Mouse (Mus musculus): ENCODE measurements around the gene Tbc1d7. TPM values are rescaled to one million over a fixed set of nuclear protein-coding genes. Genes with fewer than 3 reads are reported as not detected.
A peak's percentile ranks its signal among the peaks of the same experiment; 100 is the strongest.

Tbc1d7 gene
- total and polyA plus RNA-seq, 2 experiments from 2014 or later, result 14.8 to 70.5 TPM

- DNase-seq (ENCODE audit: low spot score), result no peak
- peaks cover 13% of the 10 kb centered on the region for H3K4me1 ChIP-seq (ENCODE audit: control insufficient read depth, insufficient read depth)
- 47% methylated on average over 17 of the region's 17 CpGs for WGBS
- ATAC-seq (ENCODE audit: insufficient read depth, low read depth), result peak; percentile 55; the same call in 1 of the 2 replicates
- H3K4me3 ChIP-seq (ENCODE audit: low read depth, low read length), result no peak overlapping the region
- no peaks in the 10 kb centered on the region for H3K36me3 ChIP-seq (replicated peaks; ENCODE audit: control insufficient read depth, insufficient read depth, low read length)
- H3K27ac ChIP-seq (ENCODE audit: low read depth), result peak overlapping the region; percentile 52
- TF ChIP-seq EP300 (IDR thresholded peaks at IDR 0.05; ENCODE audit: low read depth) (no peak), CTCF (IDR thresholded peaks at IDR 0.05; ENCODE audit: low read depth) (no peak)
- no peaks in the 10 kb centered on the region for H3K27me3 ChIP-seq (ENCODE audit: control insufficient read depth, insufficient read depth, low read length)
- H3K9ac ChIP-seq (replicated peaks; ENCODE audit: low read depth, low read length), result 0 out of 2 replicates have a peak overlapping the region, but pooled peaks have one; percentile 20
- peak overlapping the region; percentile 15; the same call in 1 of the 2 replicates for H3K4me2 ChIP-seq (ENCODE audit: low read depth, low read length)
- no peaks in the 10 kb centered on the region; the same call in 1 of the 2 replicates for H3K9me3 ChIP-seq (replicated peaks; ENCODE audit: control insufficient read depth, low read length)
Observed at GRCm38 (mm10) chr13:43123895-43124682, 47.2 kb downstream of the Tbc1d7 start.

- peak overlapping the region; percentile 61 for H3K27ac ChIP-seq (ENCODE audit: low read depth)
Observed at GRCm38 (mm10) chr13:43122306-43123070, 48.8 kb downstream of the Tbc1d7 start.

GRCm38 (mm10) chr13:43113141-43113540 is 58.2 kb downstream of the Tbc1d7 start:
- Histone ChIP-seq H3K27ac (ENCODE audit: low read depth) (no peak overlapping the region), H3K36me3 (replicated peaks; ENCODE audit: control insufficient read depth, insufficient read depth, low read length) (no peaks in the 10 kb centered on the region), H3K4me1 (ENCODE audit: control insufficient read depth, insufficient read depth) (no peaks in the 10 kb centered on the region), H3K4me2 (ENCODE audit: low read depth, low read length) (no peak overlapping the region), H3K9ac (replicated peaks; ENCODE audit: low read depth, low read length) (no peak overlapping the region), H3K4me3 (ENCODE audit: low read depth, low read length) (no peak overlapping the region), H3K9me3 (replicated peaks; ENCODE audit: control insufficient read depth, low read length) (no peaks in the 10 kb centered on the region), H3K27me3 (ENCODE audit: control insufficient read depth, insufficient read depth, low read length) (no peaks in the 10 kb centered on the region)
- no peak for ATAC-seq (ENCODE audit: insufficient read depth, low read depth)
- TF ChIP-seq CTCF (IDR thresholded peaks at IDR 0.05; ENCODE audit: low read depth) (no peak), EP300 (IDR thresholded peaks at IDR 0.05; ENCODE audit: low read depth) (no peak)
- WGBS, result 93% methylated on average over 3 of the region's 3 CpGs
- no peak for DNase-seq (ENCODE audit: low spot score)

More at GRCm38 (mm10) chr13:43122306-43123070, 48.8 kb downstream of the Tbc1d7 start:
- TF ChIP-seq EP300 (IDR thresholded peaks at IDR 0.05; ENCODE audit: low read depth), result no peak
- TF ChIP-seq CTCF (IDR thresholded peaks at IDR 0.05; ENCODE audit: low read depth), result no peak
- Histone ChIP-seq H3K27me3 (ENCODE audit: control insufficient read depth, insufficient read depth, low read length) (no peaks in the 10 kb centered on the region), H3K9me3 (replicated peaks; ENCODE audit: control insufficient read depth, low read length) (no peaks in the 10 kb centered on the region; the same call in 1 of the 2 replicates), H3K9ac (replicated peaks; ENCODE audit: low read depth, low read length) (peak overlapping the region; percentile 16; the same call in 1 of the 2 replicates), H3K4me3 (ENCODE audit: low read depth, low read length) (no peak overlapping the region), H3K36me3 (replicated peaks; ENCODE audit: control insufficient read depth, insufficient read depth, low read length) (no peaks in the 10 kb centered on the region), H3K4me1 (ENCODE audit: control insufficient read depth, insufficient read depth) (peaks cover 13% of the 10 kb centered on the region), H3K4me2 (ENCODE audit: low read depth, low read length) (peak overlapping the region; percentile 11)
- DNase-seq (ENCODE audit: low spot score) (no peak), ATAC-seq (ENCODE audit: insufficient read depth, low read depth) (peak; percentile 19; the same call in 1 of the 2 replicates)
- 68% methylated on average over 16 of the region's 16 CpGs for WGBS

- H3K9ac ChIP-seq (replicated peaks; ENCODE audit: low read depth, low read length), result no peak overlapping the region
- ATAC-seq (ENCODE audit: insufficient read depth, low read depth), result no peak
- no peaks in the 10 kb centered on the region for H3K9me3 ChIP-seq (replicated peaks; ENCODE audit: control insufficient read depth, low read length)
- H3K36me3 ChIP-seq (replicated peaks; ENCODE audit: control insufficient read depth, insufficient read depth, low read length), result no peaks in the 10 kb centered on the region
- DNase-seq (ENCODE audit: low spot score), result no peak
- H3K27ac ChIP-seq (ENCODE audit: low read depth), result no peak overlapping the region
- no peak overlapping the region for H3K4me3 ChIP-seq (ENCODE audit: low read depth, low read length)
- H3K4me1 ChIP-seq (ENCODE audit: control insufficient read depth, insufficient read depth), result no peaks in the 10 kb centered on the region
- WGBS, result 69% methylated on average over 3 of the region's 3 CpGs
- TF ChIP-seq CTCF (IDR thresholded peaks at IDR 0.05; ENCODE audit: low read depth) (no peak), EP300 (IDR thresholded peaks at IDR 0.05; ENCODE audit: low read depth) (no peak)
- H3K27me3 ChIP-seq (ENCODE audit: control insufficient read depth, insufficient read depth, low read length), result no peaks in the 10 kb centered on the region
- H3K4me2 ChIP-seq (ENCODE audit: low read depth, low read length), result no peak overlapping the region
Observed at GRCm38 (mm10) chr13:43112707-43113106, 58.6 kb downstream of the Tbc1d7 start.

- ATAC-seq (ENCODE audit: insufficient read depth, low read depth) (no peak), DNase-seq (ENCODE audit: low spot score) (no peak)
- Histone ChIP-seq H3K4me3 (ENCODE audit: low read depth, low read length) (no peak overlapping the region), H3K27ac (ENCODE audit: low read depth) (no peak overlapping the region), H3K9ac (replicated peaks; ENCODE audit: low read depth, low read length) (no peak overlapping the region), H3K4me2 (ENCODE audit: low read depth, low read length) (no peak overlapping the region), H3K36me3 (replicated peaks; ENCODE audit: control insufficient read depth, insufficient read depth, low read length) (no peaks in the 10 kb centered on the region), H3K9me3 (replicated peaks; ENCODE audit: control insufficient read depth, low read length) (no peaks in the 10 kb centered on the region), H3K27me3 (ENCODE audit: control insufficient read depth, insufficient read depth, low read length) (no peaks in the 10 kb centered on the region), H3K4me1 (ENCODE audit: control insufficient read depth, insufficient read depth) (no peaks in the 10 kb centered on the region)
- WGBS, result 61% methylated on average over 7 of the region's 7 CpGs
- TF ChIP-seq EP300 (IDR thresholded peaks at IDR 0.05; ENCODE audit: low read depth) (no peak), CTCF (IDR thresholded peaks at IDR 0.05; ENCODE audit: low read depth) (no peak)
Observed at GRCm38 (mm10) chr13:43112280-43112679, 59.0 kb downstream of the Tbc1d7 start.
